Mouse (Mus musculus) ES-Bruce4 (cell line): ENCODE data around the gene Mat2a. TPM values are rescaled to one million over a fixed set of nuclear protein-coding genes. Genes with fewer than 3 reads are reported as not detected.

Experiments
- H3K27ac ChIP-seq: 2 replicates; pipeline ENCODE4 v1.5.1; 2012; ENCODE audit warnings: low read length, inconsistent platforms; ENCODE audit not compliant: insufficient read depth
- H3K27me3 ChIP-seq: 2 replicates; pipeline ENCODE4 v1.6.1; 2012; ENCODE audit warnings: mild to moderate bottlenecking, low read length, inconsistent platforms; ENCODE audit not compliant: control insufficient read depth, poor library complexity, insufficient read depth, severe bottlenecking
- H3K36me3 ChIP-seq: 2 replicates; pipeline ENCODE4 v1.6.1; 2012; ENCODE audit warnings: inconsistent platforms, mild to moderate bottlenecking, low read length, moderate library complexity; ENCODE audit not compliant: control insufficient read depth, poor library complexity, insufficient read depth, severe bottlenecking
- H3K4me1 ChIP-seq: one replicate; pipeline ENCODE4 v1.8.1; 2011; ENCODE audit warnings: low read length; ENCODE audit not compliant: control insufficient read depth, insufficient read depth
- H3K4me3 ChIP-seq: 2 replicates; pipeline ENCODE4 v1.5.1; 2011; ENCODE audit warnings: low read depth, mild to moderate bottlenecking, low read length
- H3K9ac ChIP-seq: 2 replicates; pipeline ENCODE4 v1.6.1; 2012; ENCODE audit warnings: low read depth, mild to moderate bottlenecking, inconsistent platforms; ENCODE audit not compliant: poor library complexity, severe bottlenecking
- H3K9me3 ChIP-seq: replicated peaks from 2 replicates; pipeline ENCODE4 v1.6.1; 2012; ENCODE audit warnings: mild to moderate bottlenecking, low read length, inconsistent platforms; ENCODE audit not compliant: control insufficient read depth, poor library complexity, insufficient read depth, severe bottlenecking
- CTCF ChIP-seq: IDR thresholded peaks from one replicate; pipeline ENCODE4 v1.8.1; 2011; ENCODE audit warnings: low read depth, low read length
- EP300 ChIP-seq: IDR thresholded peaks from 2 replicates; pipeline ENCODE4 v1.6.1; 2011; ENCODE audit warnings: low read depth, low read length; ENCODE audit not compliant: insufficient read depth
- POLR2A ChIP-seq: IDR thresholded peaks from one replicate; pipeline ENCODE4 v1.8.1; 2011; ENCODE audit warnings: low read length; ENCODE audit not compliant: insufficient read depth
- polyA plus RNA-seq: library from polyadenylated mRNA; stranded (reverse); fragments of >200 nt; gene quantifications from 2 replicates; pipeline ENCODE4 v1.2.4, GENCODE M21; 2011; ENCODE audit warnings: low read depth; ENCODE audit not compliant: missing spikeins, insufficient read depth, insufficient read length

Gene Mat2a
- polyA plus RNA-seq, 1 experiment = 200 TPM

DNA sequence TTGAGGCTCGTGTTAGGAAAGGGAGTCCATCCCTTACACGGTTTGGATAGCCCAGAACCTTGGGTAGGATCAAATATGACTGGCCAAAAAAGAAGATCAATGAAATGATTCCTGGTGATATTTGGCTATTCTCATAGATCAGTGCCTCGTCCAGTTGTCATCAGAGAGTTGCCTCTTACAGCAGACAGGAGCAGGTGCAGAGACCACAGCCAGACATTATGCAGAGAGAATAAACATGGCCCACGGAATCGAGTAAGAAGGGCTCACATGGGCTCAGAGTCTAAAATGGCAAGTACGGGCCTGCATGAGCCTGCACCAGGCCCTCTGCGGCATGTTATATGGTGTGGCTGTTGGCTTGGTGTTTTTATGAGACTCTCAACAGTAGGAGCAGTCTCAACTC is 34.0 kb downstream of the Mat2a start:
- no peak for TF ChIP-seq EP300
- no peak overlapping the region for H3K4me3 ChIP-seq
- no peak overlapping the region for H3K9ac ChIP-seq

DNA sequence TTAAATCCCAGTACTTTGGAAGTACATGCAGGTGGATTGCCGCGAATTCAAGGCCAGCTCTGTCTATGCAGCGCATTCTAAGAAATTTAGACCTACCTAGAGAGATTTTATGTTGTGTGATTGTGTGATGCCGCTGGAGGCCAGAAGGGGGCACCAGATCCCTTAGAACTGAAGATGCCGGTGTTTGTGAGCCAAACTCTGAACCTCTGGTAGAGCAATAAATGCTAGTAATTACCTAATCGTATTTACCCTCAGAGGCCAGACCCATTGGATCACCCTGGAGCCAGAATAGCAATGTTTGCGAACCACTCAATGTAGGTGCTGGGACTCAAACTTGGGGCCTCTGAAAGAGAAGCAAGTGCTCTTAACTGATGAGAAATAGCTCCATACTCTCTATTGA is 37.5 kb downstream of the Mat2a start:
- no peaks in the 10 kb centered on the region for H3K9me3 ChIP-seq
- TF ChIP-seq EP300 (no peak), CTCF (peak; percentile 73)
- H3K4me1 ChIP-seq = no peaks in the 10 kb centered on the region
- H3K27ac ChIP-seq = no peak overlapping the region
- H3K27me3 ChIP-seq = no peaks in the 10 kb centered on the region
- H3K9ac ChIP-seq = no peak overlapping the region
- no peak overlapping the region for H3K4me3 ChIP-seq
- H3K36me3 ChIP-seq = no peaks in the 10 kb centered on the region

More for the DNA sequence above, 34.0 kb downstream of the Mat2a start:
- no peaks in the 10 kb centered on the region for H3K9me3 ChIP-seq
- H3K4me1 ChIP-seq = no peaks in the 10 kb centered on the region
- H3K36me3 ChIP-seq = no peaks in the 10 kb centered on the region
- H3K27ac ChIP-seq = no peak overlapping the region
- no peaks in the 10 kb centered on the region for H3K27me3 ChIP-seq

DNA sequence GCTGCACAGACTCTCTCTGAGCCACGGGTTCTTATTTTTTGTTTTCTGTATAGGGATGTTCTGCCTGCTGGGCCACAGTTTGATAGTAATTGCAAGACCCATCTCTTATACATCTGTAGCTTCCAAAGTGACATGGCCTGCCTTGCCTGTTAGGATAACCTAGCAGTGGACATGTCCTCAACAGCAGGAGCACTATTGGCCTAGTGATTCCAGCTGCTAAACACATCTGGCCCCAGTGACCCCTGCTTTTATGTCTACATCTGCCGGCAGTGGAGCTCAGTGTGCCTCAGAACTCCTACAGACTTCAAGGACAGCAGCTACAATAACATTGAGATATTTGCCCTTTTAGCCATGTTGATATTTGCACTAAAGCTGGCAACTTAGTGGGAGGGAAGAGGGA is 39.4 kb downstream of the Mat2a start:
- Histone ChIP-seq H3K27ac (no peak overlapping the region), H3K4me3 (no peak overlapping the region), H3K36me3 (no peaks in the 10 kb centered on the region), H3K9me3 (no peaks in the 10 kb centered on the region), H3K9ac (no peak overlapping the region), H3K27me3 (no peaks in the 10 kb centered on the region), H3K4me1 (no peaks in the 10 kb centered on the region)
- TF ChIP-seq POLR2A = no peak
- TF ChIP-seq CTCF = no peak
- no peak for TF ChIP-seq EP300

- Histone ChIP-seq H3K27ac (no peak overlapping the region), H3K4me1 (no peaks in the 10 kb centered on the region), H3K9me3 (no peaks in the 10 kb centered on the region), H3K9ac (no peak overlapping the region), H3K4me3 (no peak overlapping the region), H3K36me3 (no peaks in the 10 kb centered on the region), H3K27me3 (no peaks in the 10 kb centered on the region)
- no peak for TF ChIP-seq POLR2A
- TF ChIP-seq EP300 = no peak
These were observed 42.5 kb downstream of the Mat2a start for GRCm38 (mm10) chr6:72396837-72397251.

DNA sequence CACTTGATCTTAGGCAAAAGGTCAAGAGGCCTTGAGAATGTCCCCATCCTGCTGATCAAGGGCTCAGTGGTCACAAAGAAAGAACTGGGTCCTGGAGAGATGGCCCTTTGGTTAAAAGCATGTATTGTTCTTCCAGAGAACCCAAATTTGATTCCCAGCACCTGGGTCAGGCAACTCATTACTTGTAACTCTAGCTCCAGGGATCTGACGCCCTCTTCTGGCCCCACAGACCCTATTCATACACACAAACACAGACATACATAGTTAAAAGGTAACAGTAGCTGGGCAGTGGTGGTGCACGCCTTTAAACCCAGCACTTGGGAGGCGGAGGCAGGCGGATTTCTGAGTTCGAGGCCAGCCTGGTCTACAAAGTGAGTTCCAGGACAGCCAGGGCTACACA is 47.0 kb downstream of the Mat2a start:
- Histone ChIP-seq H3K4me3 (no peak overlapping the region), H3K27me3 (no peaks in the 10 kb centered on the region), H3K9ac (no peak overlapping the region), H3K9me3 (no peaks in the 10 kb centered on the region), H3K4me1 (no peaks in the 10 kb centered on the region), H3K27ac (no peak overlapping the region), H3K36me3 (no peaks in the 10 kb centered on the region)
- TF ChIP-seq EP300 = no peak
- TF ChIP-seq POLR2A = no peak
- no peak for TF ChIP-seq CTCF

DNA sequence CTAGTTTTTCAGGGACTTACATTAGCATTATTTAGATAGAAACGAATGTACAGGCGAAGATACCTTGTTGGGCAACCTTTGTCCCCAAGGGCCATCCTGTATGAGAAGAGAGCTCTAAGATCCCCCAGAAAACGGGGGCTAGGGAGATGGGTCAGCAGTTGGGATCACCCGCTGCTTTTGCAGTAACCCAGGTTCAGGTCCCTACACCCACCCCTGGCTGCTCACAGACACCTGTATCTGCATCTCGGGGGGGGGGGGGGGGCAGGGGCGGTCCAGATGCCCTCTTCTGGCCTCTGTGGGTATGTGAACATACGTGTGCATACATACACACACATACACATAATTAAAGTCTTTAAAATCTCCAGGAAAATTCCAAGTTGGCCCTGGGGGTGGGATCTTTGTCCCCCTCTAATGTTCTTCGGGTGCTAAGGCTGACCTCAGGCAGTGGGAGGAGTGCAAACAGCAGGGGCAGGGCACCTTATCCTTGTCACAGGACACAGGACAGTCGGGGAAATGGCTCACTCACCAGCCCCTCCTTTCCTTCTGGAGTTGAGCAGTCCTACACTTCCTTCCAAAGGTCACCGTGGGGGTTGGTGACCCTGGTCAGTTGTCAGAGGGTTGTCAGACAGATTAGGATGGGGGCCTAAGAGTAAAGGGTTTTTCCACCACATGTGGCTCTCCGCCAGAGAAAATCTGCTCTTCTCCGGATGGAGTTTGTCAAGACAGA is 48.4 kb downstream of the Mat2a start:
- H3K4me1 ChIP-seq = no peaks in the 10 kb centered on the region
- H3K9ac ChIP-seq = no peak overlapping the region
- H3K27ac ChIP-seq = 0 out of 2 replicates have a peak overlapping the region, but pooled peaks have one; percentile 7

More for the DNA sequence above, 48.4 kb downstream of the Mat2a start:
- H3K27me3 ChIP-seq = no peaks in the 10 kb centered on the region
- H3K4me3 ChIP-seq = no peak overlapping the region
- no peaks in the 10 kb centered on the region for H3K36me3 ChIP-seq
- no peaks in the 10 kb centered on the region for H3K9me3 ChIP-seq
- TF ChIP-seq EP300 = no peak
- no peak for TF ChIP-seq CTCF
- TF ChIP-seq POLR2A = no peak
